Mouse (Mus musculus): ENCODE results near the gene Scyl1.

Gene Scyl1

GRCm38 (mm10) chr19:5740320-5741317, 30.6 kb downstream of the Scyl1 start, which contains the start of gene Ltbp3:
Ltbp3 (plus strand) TSS chr19:5740904.
- no peak for DNase-seq

- DNase-seq = no peak
Observed at GRCm38 (mm10) chr19:5739446-5739845, 31.8 kb downstream of the Scyl1 start.

GRCm38 (mm10) chr19:5734325-5734724, 36.9 kb downstream of the Scyl1 start:
- no peak for DNase-seq

- peak; percentile 87 for DNase-seq
Observed at GRCm38 (mm10) chr19:5731264-5731978, 39.8 kb downstream of the Scyl1 start.

GRCm38 (mm10) chr19:5730314-5731186, 40.7 kb downstream of the Scyl1 start:
- peak; percentile 56 for DNase-seq

- DNase-seq = peak; percentile 87
Observed at GRCm38 (mm10) chr19:5729444-5729815, 41.8 kb downstream of the Scyl1 start, which contains the start of gene Fam89b. Fam89b (minus strand) TSS chr19:5729653.

- DNase-seq = peak; percentile 51
Observed at GRCm38 (mm10) chr19:5728631-5729443, 42.4 kb downstream of the Scyl1 start.

GRCm38 (mm10) chr19:5727701-5728100, 43.5 kb downstream of the Scyl1 start:
- peak; percentile 91 for DNase-seq

GRCm38 (mm10) chr19:5726961-5727578, 44.1 kb downstream of the Scyl1 start:
- no peak for DNase-seq

- peak; percentile 79 for DNase-seq
Observed at GRCm38 (mm10) chr19:5725767-5726515, 45.3 kb downstream of the Scyl1 start, which contains the start of gene Ehbp1l1. Ehbp1l1 (minus strand) TSS chr19:5726317.

GRCm38 (mm10) chr19:5725029-5725707, 46.1 kb downstream of the Scyl1 start:
- no peak for DNase-seq

- DNase-seq = peak; percentile 27
Observed at GRCm38 (mm10) chr19:5724549-5724941, 46.7 kb downstream of the Scyl1 start.

GRCm38 (mm10) chr19:5723934-5724548, 47.2 kb downstream of the Scyl1 start:
- DNase-seq = no peak

GRCm38 (mm10) chr19:5722848-5723425, 48.3 kb downstream of the Scyl1 start:
- DNase-seq = no peak

- no peak for DNase-seq
Observed at GRCm38 (mm10) chr19:5721233-5721632, 50.0 kb downstream of the Scyl1 start.

- DNase-seq = no peak
Observed at GRCm38 (mm10) chr19:5716955-5717354, 54.3 kb downstream of the Scyl1 start.

- DNase-seq = no peak
Observed at GRCm38 (mm10) chr19:5715793-5716688, 55.2 kb downstream of the Scyl1 start.

- DNase-seq = no peak
Observed at GRCm38 (mm10) chr19:5713730-5714129, 57.5 kb downstream of the Scyl1 start.

Data from thymus, postnatal 25 days (tissue).